In the genomic region with DNA sequence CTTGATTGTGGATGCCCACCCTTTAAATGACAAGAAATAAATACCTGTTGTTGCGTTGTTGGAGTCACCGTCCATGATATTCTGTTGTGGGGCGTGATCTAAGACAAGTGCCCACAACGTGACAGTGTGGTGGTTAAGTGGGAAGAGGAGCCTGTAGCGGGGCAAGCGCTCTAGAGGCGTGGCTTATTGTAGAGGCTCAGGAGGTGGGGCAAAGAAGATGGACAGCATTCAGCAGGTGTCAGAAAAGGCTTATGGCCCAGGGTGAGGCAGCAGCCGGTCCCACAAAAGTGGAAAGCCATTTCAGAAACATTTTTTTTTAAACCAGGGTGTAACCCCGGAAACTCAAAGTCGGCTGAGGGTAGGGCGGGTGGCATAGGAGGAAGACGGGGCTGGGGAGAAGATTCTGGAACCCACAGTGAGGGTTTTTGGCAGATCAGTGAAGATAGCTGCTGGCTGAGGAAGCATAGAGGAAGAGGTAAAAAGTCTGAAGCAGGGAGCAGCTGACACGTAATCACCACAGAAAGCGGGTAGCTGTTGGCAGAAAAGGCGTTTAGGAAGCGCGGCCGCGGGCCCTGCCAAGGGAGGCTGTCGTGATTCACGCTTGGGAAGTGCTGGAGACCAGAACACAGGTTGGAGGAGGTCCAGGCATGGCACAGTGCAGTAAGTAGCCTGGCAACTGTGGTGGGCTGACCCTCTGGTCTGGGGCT, we compare ENCODE assay signal across 9 mouse cellular contexts. TPM values are rescaled to one million over a fixed set of nuclear protein-coding genes. Genes with fewer than 3 reads are reported as not detected.
DNase-seq lines count a peak whose midpoint lies in the region; ATAC-seq lines count a peak whose summit lies in the region.
"Had no signal": no experiment of that assay in that cellular context is flagged by ENCODE, and none has a peak within 500 bp of the region (broad histone marks: within the 10 kb centered on the region; RNA-seq: fewer than 3 reads in every experiment).

No protein-coding gene starts in this region.

- no peak overlapping the region for H3K9ac ChIP-seq in midbrain, embryonic 13.5 days (replicated peaks)
- H3K9ac ChIP-seq: liver, embryonic 15.5 days had no signal

- no peak overlapping the region for H3K4me2 ChIP-seq in midbrain, embryonic 13.5 days (replicated peaks)
- H3K4me2 ChIP-seq: liver, embryonic 15.5 days had no signal

- 0 out of 2 replicates have a peak, but pooled peaks have one; percentile 45 for ATAC-seq in midbrain, embryonic 13.5 days
- peak; percentile 82 for ATAC-seq in activated CD4-positive, CD25-positive, alpha-beta regulatory T cell, adult 4 months
- ATAC-seq in megakaryocyte-erythroid progenitor cell, adult 5-6 weeks (replicated peaks; ENCODE audit: low FRiP score, low TSS enrichment, poor library complexity, severe bottlenecking), result peak; percentile 76

- no peaks in the 10 kb centered on the region for H3K9me3 ChIP-seq in midbrain, embryonic 13.5 days
- no peaks in the 10 kb centered on the region for H3K9me3 ChIP-seq in midbrain, embryonic 10.5 days (replicated peaks)
- H3K9me3 ChIP-seq: liver, embryonic 15.5 days had no signal

- H3K27me3 ChIP-seq in midbrain, embryonic 13.5 days, result no peaks in the 10 kb centered on the region
- no peaks in the 10 kb centered on the region for H3K27me3 ChIP-seq in midbrain, embryonic 10.5 days (ENCODE audit: low read depth, poor library complexity, severe bottlenecking)

- H3K27ac ChIP-seq in midbrain, embryonic 13.5 days, result no peak overlapping the region
- no peak overlapping the region for H3K27ac ChIP-seq in midbrain, embryonic 10.5 days (replicated peaks)
- H3K27ac ChIP-seq: liver, embryonic 15.5 days had no signal

- no peak overlapping the region for H3K4me3 ChIP-seq in midbrain, embryonic 13.5 days (replicated peaks)
- H3K4me3 ChIP-seq in midbrain, embryonic 10.5 days, result no peak overlapping the region
- H3K4me3 ChIP-seq: liver, embryonic 15.5 days had no signal

- WGBS in midbrain, embryonic 13.5 days, result 82% methylated on average over 21 of the region's 21 CpGs
- WGBS in midbrain, embryonic 10.5 days, result 82% methylated on average over 21 of the region's 21 CpGs

- DNase-seq in midbrain, embryonic 10.5 days (ENCODE audit: low spot score), result no peak
- peak; percentile 89 for DNase-seq in fibroblast of lung, adult 2 months (ENCODE audit: low read depth)
- DNase-seq in kidney, postnatal 14 days, result peak; percentile 47
- peak; percentile 38 to 52 for DNase-seq in thymus, postnatal 10 days (ENCODE audit: low spot score in 2 of 2)
- no peak for DNase-seq in urinary bladder, postnatal 25 days (ENCODE audit: low spot score)

- no peaks in the 10 kb centered on the region for H3K4me1 ChIP-seq in midbrain, embryonic 13.5 days (replicated peaks)
- H3K4me1 ChIP-seq in midbrain, embryonic 10.5 days, result 0 out of 2 replicates have a peak, but pooled peaks cover 2% of the 10 kb centered on the region

- no peaks in the 10 kb centered on the region for H3K36me3 ChIP-seq in midbrain, embryonic 13.5 days
- H3K36me3 ChIP-seq in midbrain, embryonic 10.5 days, result no peaks in the 10 kb centered on the region
- H3K36me3 ChIP-seq: liver, embryonic 15.5 days had no signal

RNA-seq across cellular contexts. Expression of a gene that starts 12.6 kb away (rescaled TPM):
- polyA plus RNA-seq in midbrain, embryonic 13.5 days (2015; fragmentation: Nextera tagmentation; extraction: Ambion mirVana), result 1.9 and 2.5 TPM in 2 replicates
- polyA plus RNA-seq in midbrain, embryonic 10.5 days (2016; fragmentation: Nextera tagmentation; extraction: Ambion mirVana), result 3.3 and 3.6 TPM in 2 replicates
- 100 to 1,000 TPM; 125 to 127 TPM for polyA plus RNA-seq in activated CD4-positive, CD25-positive, alpha-beta regulatory T cell, adult 4 months (2017; shearing (Covaris generic))
- 86.4 and 96.9 TPM in 2 replicates for total RNA-seq in megakaryocyte-erythroid progenitor cell, adult 5-6 weeks (2014; fragmentation: Nextera tagmentation)
- 48.1 and 59.8 TPM in 2 replicates for total RNA-seq in megakaryocyte-erythroid progenitor cell, adult 5-6 weeks (2017)

RNA-seq across cellular contexts. Expression of a gene that starts 33.9 kb away (rescaled TPM):
- polyA plus RNA-seq in midbrain, embryonic 13.5 days (2015; fragmentation: Nextera tagmentation; extraction: Ambion mirVana), result 6.8 and 9.6 TPM in 2 replicates
- 5.2 and 7.4 TPM in 2 replicates for polyA plus RNA-seq in midbrain, embryonic 10.5 days (2016; fragmentation: Nextera tagmentation; extraction: Ambion mirVana)
- polyA plus RNA-seq in activated CD4-positive, CD25-positive, alpha-beta regulatory T cell, adult 4 months (2017; shearing (Covaris generic)), result not detected
- total RNA-seq in megakaryocyte-erythroid progenitor cell, adult 5-6 weeks (2014; fragmentation: Nextera tagmentation), result not detected in 2 replicates
- not detected in 2 replicates for total RNA-seq in megakaryocyte-erythroid progenitor cell, adult 5-6 weeks (2017)

Comparison
In these comparisons a context has a peak if more than half of its experiments do, and no peak if none do; other contexts are left out.
1. DNase-seq: peak in fibroblast of lung, adult 2 months (single experiment), kidney, postnatal 14 days (single experiment) and thymus, postnatal 10 days (2 of 2); none in midbrain, embryonic 10.5 days (single experiment) and urinary bladder, postnatal 25 days (single experiment).
2. RNA of a gene that starts 12.6 kb away (polyA plus RNA-seq): 125 to 127 TPM in activated CD4-positive, CD25-positive, alpha-beta regulatory T cell, adult 4 months; 3.3 to 3.6 TPM in midbrain, embryonic 10.5 days and 1.9 to 2.5 TPM in midbrain, embryonic 13.5 days; every median in the first group is over 10 times any median in the second.
3. Peak in every context shown above with its lines, with median percentiles within 50 percentile points of each other: ATAC-seq.